Mouse (Mus musculus) erythroblast, embryonic 14.5 days (primary cell): ENCODE data around the gene Fbp1.

Experiments used
- GATA1 ChIP-seq: IDR thresholded peaks from 2 replicates; pipeline ENCODE4 v1.6.1; 2012; ENCODE audit warnings: low read length, inconsistent platforms, mixed read lengths
- TAL1 ChIP-seq: IDR thresholded peaks from 3 replicates; pipeline ENCODE4 v1.6.1; 2012; ENCODE audit warnings: low read length, inconsistent platforms, mixed read lengths

DNA sequence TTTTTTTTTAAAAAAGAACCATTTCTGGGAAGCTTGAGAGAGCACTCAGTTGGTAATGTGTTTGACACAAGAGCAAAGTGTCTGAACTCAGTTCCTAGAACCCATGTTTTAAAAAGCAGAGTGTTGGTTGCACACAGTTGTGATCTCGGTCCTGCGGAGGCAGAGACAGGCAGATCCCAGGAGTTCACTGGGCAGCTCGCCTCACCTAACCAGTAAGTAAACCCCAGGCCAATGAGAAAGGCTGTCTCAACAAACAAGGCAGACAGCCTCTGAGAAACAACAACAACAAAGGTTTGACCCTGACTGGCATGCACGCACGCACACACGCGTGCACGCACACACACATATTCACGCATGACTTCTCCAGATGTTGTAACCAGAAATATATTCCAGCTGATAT lies 4.2 kb downstream of the Fbp1 start:
- TF ChIP-seq TAL1 (no peak), GATA1 (no peak)
